Mouse (Mus musculus): ENCODE results near the gene Lpin2.

Gene Lpin2

DNA sequence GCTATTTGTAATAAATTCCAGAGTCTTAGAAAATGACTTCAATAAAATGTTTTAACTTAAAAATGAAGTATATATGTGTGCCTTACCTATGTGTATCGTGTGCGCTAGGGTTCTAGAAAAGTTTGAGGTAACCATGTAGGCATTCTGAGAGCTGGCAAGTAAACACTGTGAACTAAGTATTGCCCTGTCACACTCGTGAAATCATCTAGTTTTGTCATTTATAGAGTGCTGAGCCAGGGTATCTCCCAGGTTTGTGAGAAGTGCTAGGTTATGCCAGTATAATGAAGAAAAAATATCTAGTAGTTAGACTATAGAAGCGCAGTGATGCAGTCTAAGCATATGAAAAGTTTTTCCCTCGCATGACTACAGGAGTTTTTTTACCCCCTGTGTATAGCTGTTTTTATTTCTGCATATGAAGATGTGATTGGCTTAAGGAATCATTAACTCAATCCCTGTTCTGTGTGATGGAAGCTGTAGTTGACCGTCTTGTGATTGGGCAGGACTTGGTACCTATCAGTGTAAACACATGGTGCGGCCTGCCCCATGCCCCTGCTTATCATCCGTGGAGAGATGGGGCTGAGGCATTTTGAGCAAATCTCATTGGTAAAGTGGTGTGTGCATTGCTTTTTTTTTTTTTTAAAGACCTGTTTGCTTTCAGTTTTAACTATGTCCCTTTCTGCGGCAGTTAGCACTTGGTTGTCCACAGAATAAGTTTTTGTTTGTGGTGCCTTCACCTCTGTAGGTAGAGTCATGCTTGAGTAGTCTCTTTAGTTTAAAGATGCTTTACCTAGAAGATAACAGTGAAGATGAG is 21.8 kb downstream of the Lpin2 start:
- no peak for DNase-seq

DNA sequence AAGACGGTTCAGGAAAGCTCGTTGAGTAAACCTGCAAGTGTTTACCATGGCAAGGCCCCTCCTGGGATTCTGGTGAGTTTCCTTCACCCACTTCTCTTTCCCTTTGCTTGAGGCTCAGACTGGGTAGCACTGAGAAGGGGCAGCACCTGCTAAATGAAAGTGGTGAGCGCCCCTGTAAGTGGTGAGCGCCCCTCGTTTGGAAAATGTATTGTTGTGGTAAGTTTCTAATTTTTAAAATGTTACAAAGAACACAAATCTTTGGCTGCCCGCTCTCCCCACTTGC is 22.4 kb downstream of the Lpin2 start:
- DNase-seq, result no peak

DNA sequence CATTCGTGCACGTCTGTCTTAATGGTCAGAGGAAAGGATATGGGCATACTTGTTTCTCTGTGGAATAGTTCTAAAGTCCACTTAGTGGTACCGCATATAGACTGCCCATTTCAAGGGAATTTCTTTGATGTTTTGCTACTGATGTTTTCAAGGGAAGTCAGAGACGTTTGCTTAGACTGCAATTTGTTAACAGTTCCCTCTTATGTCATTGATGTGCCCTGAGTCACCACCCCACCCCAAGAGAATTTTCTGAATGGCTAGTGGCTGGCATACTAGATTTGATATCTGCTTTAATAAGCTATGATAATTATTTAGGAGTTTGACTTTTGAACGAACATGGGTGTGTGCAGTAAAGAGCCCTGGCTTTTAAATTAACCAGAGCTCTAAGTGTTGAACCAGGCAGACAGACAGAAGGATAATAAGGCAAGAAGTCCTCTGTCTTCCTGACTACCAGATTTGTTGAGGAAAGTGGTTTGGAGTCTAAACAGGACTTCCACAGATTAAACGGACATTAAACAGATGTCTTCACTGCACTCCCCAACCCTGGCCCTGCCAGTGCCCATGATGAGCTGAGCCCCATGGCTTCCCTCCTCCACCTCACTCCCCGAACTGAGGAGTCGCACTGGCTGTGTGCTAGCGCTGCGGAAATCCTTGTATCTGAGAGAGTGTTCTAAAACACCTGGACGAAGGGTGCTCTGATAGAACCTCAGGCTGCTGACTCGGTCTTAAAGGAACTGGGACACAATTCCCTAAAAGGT is 24.0 kb downstream of the Lpin2 start:
- DNase-seq, result no peak

DNA sequence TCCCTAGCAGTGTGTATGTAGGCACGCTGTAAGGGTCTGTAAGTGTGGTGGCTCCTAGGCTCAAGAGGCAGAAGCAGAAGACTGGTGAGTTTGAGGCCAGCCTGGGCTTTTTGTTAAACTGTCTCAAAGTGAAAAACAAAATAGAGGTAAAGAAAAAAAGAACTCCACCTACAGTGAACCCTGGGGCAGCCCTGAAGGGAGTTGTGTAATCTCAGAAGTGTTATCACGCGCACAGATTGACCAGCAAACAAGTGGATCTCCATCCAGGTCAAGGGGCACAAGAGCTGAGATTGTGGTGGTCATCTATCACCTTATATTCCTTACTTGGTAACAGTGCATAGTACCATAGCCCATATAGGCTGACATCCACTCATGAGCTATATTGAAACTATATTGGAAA is 24.9 kb downstream of the Lpin2 start:
- no peak for DNase-seq

DNA sequence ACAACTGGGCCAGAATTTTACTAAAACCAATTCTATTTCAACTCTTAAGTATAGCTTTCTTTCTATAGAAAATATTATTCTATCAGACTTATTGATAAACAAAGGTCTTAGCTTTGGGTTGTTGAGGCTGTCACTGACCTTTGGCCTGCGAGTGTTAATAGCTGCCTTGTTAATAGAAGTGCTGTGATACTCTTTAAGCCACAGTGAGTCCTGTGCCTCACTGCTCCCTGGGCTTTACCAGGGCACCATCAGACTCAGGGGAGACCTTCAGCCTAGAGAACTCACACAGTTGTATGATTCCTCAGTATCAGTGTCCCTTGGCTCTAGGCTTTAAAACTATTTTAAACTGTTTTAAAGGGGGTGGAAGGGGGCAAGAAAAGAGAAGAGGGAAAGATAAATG is 26.0 kb downstream of the Lpin2 start:
- DNase-seq, result no peak

DNA sequence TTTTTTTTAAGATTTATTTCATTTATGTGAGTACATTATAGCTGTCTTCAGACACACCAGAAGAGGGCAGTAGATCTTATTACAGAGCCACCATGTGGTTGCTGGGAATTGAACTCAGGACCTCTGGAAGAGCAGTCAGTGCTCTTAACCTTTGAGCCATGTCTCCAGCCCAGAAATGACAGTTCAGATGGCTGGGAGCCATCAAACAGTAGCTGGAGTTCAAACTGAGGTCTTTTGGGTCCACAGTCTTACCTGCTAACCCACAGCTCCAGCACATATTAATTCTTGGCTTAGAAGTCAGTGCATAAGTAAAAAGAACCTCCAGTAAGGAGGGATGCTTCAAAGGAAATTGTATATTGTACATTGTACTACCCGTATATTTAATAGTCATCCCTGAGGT is 26.6 kb downstream of the Lpin2 start:
- no peak for DNase-seq

DNA sequence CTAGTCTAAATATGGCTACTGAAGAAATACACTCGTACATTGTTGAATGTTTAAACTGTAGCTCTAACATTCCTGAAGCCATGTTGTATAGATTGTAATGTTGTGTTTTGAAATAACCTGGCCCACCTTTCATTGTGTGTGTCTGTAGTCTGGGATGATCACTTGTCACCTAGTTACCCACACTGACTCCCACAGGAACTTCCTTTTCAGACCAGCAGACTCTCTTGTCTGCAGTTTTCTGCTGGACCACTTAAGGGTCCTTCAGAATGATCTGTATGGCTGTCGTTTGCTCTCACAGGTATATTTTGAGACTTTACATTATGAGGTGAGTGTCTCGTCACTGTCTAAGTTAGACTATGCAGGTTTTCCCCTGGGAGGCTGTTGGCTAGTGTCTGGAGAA is 27.6 kb downstream of the Lpin2 start:
- no peak for DNase-seq

DNA sequence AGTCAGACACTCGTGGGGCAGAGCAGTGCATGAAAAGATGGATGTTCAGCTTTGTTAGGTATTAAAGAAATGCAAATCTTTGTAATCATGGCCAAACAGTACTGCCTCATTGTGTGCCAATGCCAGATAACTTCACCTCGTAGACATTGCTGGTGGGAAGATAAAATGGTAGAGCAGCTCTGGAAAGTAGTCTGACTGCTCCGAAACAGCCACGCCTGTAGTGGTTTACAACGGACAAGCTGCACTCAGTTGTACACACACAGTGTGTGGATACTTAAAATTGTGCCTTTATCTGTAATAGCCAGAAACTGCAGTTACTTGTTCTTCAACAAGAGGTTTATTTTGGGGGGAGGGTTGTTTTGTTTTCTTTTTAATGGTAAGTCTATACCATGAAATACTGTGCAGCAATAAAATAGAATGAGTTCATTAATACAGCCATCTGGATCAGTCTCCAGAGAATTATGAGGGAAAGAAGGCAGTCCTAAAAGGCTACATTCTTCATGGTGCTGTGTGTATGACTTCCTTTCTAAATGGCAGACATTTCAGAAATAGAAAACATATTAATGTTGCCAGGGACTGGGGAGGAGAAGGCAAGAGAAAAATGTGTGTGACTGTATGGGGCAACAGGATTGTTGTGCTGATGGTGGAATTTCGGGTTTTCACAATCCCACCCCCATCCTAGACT is 29.7 kb downstream of the Lpin2 start:
- no peak for DNase-seq

DNA sequence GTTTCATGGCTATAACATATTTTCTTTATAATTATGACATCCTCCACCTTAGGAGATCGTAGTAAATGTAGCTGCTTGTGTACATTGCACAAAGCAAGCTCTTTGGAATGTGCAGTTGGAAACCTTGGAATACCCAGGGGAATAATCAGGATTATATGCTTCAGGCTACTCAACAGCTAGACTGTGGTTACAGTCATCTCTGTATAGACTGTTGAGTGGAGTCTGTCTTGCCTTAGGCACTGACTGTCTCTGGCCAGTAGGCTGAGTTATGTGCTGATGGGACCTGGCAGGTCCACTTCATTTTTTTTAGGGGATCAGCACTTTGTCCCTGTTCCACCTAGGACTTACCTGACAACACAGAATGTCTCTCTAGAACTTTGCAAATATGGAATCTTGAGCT is 31.3 kb downstream of the Lpin2 start:
- no peak for DNase-seq

DNA sequence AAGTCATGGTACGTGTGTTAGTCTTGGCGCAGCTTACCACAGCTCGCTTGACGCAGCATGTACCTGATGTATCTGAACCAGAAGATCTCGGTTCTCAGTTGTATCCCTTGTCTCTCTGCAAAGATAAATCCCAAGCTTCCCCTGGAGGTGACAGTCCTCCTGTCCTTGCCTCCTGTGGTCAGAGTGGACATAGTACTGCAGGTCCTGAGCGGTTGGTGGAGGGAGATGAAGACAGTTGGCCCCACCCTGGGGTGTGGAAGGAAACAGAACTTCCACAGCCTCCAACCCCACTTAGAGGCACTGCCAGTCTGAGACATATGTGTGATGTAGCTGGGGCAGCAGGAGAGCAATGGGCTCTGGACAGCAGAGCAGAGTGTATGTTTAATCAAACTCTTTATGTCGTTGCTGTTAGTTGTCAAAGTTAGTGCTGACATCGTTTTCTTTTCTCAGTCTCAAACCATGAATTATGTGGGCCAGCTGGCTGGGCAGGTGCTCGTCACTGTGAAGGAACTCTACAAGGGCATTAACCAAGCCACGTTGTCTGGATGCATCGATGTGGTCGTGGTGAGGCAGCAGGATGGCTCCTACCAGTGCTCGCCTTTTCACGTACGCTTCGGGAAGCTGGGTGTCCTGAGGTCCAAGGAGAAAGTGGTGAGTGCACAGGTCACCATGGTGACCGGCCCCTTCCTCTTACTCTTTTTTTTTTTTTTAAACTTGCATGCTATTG is 32.3 kb downstream of the Lpin2 start:
- DNase-seq, result no peak

DNA sequence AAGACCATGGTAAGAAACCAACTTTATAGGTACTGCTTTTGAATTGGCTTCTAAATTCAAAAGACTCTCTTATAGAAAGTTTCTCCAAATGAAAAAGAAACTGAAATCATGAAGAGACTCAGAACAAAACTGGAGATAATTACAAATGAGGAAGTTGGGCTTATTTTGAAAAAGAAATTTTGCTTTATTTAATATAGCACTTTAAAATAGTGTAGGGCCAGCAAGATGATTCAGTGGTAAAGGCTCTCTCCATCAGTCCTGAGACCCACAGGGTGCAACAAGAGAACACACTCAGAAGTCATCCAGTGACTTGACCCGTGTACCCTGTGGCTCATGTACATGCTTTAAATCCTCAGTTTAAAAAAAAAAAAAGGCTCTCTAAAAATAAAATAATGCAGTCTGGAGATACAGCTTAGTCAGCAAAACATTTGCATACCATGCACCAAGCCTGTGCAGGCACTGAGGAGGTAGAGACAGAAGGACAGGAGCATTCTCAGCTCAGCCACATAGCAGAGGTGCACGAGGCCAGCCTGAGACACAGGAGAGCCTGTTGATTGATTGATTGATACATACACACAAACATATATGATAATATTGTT is 33.0 kb downstream of the Lpin2 start:
- no peak for DNase-seq

DNA sequence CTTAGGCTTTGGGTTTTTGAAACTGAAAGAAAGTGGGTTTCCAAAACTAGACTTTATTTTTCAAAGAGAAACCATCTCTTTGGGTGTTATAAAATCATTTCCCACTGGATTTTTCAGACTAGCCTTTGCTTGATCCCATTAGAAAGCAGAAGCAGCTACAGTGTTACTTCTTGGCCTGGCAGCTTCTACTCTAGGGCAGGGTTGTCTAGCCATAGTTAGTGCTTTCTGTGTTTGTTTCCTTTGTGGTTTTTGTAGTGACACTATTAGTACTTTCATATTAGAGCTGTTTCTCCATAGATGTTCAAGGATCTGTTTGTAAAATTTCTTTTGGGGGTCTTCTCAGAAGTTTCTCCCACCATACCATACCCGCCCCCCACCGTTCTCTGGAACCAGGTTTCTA is 33.9 kb downstream of the Lpin2 start:
- no peak for DNase-seq

DNA sequence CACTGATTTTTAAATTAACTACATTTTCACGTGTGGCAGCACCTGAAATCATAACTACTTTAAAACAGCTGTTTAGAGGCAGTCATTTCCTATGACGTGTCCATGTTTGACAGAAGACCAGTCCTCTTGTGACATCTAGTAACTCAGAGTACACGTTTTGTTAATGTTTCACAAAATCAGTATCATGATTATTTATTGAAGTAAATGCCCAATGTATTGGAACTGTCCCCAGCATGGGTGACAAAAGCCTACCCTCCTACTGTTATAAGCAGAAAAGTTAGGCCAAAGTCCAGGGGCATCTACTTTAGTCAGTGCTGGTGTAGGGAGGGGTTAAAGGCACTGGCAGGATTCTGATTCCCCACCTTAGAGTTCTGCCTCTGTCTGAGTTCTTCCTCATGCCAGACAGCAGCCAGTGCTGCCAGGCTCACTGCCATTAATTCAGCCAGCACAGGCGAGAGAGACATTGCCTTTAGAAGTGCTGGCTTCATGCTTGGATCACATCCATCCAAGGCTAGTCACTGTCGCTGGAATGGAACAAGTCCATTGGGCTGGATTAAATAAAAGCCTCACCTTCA is 34.8 kb downstream of the Lpin2 start:
- peak; percentile 50 for DNase-seq

DNA sequence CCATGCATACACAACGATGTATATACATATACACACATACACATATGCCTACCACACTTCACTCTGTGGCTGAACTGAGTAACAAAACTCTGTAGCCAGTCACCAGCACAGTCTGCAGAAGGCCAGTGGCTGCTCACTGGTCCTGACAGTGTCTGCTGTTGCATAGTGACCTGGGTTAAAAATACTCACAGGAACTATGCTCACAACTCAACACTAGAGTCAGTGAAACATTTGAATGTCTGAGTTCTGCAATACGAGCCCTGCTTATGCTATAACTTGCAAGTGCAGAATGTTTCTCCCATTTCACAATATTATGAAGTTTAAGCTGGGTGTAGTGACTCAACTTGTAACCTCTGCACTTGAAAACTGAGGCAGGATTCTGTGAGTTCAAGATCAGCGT is 39.0 kb downstream of the Lpin2 start:
- no peak for DNase-seq

DNA sequence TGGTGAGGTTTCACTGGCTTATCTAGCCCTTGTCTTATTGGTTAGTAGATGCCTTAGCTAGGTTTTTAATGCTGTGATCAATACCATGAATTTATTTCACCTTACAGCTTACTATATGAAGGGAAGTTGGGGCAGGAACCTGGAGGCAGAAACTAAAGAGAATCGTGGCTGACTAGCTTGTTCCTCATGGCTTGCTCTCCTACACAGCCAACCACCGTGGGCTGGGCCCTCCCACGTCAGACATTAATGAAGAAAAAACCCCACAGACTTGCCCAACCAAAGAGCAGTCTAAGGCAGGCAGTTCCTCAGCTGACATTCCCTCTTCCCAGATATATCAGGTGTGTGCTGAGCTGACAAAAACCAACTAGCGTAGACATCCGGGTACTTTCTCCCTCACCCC is 41.3 kb downstream of the Lpin2 start:
- no peak for DNase-seq

DNA sequence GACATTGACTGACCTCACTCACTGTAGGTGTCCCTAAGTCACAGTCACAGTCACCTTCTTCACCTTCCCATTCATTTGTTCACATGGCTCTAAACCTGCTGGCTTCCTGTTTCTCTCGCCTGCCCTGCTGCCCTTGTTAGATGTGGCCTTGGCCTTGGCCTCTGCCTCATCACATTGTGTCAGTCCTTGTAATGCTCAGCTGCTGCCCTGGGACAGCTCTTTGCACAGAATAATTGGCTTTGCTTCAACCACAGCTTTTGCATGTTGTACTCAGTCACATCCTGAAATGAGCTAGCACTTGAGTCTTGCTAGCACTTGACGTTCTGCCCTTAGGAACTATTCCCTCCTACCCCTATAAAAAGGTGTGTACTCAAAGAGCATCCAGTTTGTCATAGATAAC is 42.2 kb downstream of the Lpin2 start:
- no peak for DNase-seq

DNA sequence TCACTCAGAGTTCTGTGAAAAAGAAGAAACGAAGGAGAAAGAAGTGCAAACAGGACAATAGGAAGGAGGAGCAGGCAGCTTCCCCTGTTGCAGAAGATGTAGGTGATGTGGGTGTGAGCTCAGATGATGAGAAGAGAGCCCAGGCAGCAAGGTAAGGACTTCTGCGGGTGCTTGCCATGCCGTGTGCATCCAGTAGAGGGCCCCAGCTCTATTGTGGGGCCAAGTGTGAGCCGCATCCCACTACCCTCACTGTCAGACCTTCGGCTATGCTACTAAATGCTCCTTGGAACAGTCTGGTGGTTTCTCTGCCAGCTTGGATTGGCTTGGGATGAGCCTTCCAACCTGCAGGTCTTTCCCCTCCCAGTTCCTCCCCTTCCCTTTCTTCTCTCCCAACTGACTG is 42.7 kb downstream of the Lpin2 start:
- no peak for DNase-seq

DNA sequence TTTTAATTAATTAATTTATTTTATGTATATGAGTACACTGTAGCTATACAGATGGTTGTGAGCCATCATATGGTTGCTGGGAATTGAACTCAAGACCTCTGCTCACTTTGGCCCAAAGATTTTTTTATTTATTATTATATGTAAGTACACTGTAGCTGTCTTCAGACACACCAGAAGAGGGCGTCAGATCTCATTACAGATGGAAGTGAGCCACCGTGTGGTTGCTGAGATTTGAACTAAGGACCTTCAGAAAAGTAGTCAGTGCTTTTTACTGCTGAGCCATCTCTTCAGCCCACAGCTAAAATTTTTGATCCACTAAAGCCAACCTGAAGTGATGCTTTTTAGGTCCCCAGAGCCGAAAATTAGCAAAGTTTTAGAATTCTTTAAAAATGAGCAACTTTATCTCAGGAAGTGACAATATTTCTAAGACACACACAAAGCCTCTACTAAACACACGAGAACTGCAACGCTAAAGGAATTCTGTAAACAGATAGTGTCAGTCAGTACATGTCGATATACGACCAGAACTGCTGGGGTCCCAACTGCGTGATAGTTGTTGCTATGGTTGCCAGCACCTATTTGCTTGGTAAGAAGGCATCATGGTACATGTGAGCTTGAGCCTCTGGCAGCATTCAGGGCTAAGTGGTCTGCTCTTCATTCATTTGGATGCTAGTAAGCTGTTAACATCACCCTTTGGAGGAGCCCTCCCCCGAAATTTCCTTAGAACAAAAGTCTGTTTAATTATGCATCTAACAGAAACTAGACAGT is 45.0 kb downstream of the Lpin2 start:
- no peak for DNase-seq

DNA sequence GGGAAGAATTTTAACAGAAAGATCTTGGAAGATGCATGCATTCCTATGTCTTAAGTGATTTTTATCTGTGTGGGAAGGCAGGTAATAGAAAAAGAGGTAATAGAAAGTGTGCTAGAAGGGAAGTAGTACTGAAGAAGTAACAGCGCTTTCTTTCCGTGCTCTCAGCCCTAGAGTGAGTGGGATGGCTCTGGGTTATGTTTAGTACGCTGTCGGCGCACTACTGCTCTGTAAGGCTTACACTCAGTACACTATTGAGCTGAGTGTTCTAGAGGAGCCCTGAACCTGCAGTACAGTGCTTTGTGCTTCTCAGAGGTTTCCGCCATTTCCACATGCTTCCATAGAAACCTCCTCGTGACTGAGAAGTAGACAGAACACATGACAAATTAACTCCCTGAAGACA is 46.3 kb downstream of the Lpin2 start:
- no peak for DNase-seq

DNA sequence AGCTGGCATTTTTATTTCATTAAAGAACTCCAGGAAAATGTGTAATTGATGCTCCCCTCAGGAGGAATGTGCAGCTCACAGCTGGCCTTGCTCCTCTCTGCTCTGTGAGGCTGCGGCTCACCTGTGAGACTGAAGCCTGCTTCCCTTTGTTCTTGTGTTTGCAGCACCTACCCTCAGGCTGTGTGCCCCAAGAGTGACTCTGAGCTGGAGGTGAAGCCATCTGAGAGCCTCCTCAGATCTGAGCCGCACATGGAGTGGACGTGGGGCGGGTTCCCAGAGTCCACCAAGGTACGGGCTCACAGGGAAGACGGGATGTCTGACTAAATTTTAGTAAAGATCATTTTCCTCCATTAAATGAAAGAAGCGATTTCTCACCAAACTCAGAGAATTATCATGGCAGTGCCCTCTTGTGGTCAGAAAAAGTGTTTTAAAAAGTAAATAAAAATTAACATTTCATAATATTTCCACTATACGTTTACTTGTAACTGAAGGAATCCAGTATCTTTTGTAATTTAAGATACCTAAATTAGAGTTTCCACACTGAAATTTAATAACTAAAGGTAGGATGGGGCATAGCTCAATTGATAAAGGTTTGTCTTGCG is 47.8 kb downstream of the Lpin2 start:
- no peak for DNase-seq

DNA sequence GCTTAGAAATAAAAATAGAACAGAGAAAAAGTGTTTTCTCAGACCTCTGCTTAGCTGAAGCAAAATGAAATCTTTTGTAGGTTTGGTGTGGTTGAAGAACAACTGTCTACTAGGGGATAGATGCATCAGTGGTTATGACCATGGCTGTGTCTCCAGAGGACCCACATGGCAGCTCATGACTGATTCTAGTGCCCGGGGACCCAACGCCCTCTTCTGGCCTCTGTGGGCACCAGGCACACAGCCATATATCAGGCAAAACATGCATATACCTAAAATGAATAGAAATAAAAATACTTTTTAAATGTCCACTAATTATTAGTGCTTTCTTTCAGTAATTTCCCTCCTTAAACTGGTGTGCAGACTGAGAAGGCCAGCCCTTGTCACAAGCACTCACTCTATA is 49.6 kb downstream of the Lpin2 start:
- DNase-seq, result no peak

DNA sequence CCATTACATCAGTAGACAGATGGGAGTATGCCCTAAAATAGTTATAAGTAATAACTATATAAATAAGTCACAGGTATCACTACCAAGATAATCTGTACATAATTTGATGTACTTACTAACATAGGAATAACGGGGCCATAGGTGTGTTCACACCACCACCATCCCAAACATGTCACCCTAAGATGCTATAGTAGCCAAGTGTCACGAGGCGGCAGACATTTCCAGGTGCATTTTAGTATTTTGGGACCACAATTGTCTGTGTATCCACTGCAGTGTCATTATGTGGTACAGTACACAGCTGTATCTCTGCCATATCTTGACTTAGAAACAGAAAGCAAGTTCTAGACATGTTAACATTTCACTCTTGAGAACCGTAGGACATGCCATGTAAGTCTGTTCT is 50.9 kb downstream of the Lpin2 start:
- DNase-seq, result no peak
